Mouse (Mus musculus) CH12.LX (cell line): Measurements from ENCODE around the gene Olfr1221. TPM values are rescaled to one million over a fixed set of nuclear protein-coding genes. Genes with fewer than 3 reads are reported as not detected.
"Not testable (repeated sequence)": the region's sequence is repeated elsewhere in the genome, so short reads cannot be mapped to it uniquely, and the experiment has no call there.

Experiments used
- DNase-seq: peaks from one replicate; pipeline ENCODE4 v3.0.0-alpha.2; 2013; ENCODE audit errors: extremely low read depth
- H3K27ac ChIP-seq: 2 replicates; pipeline ENCODE4 v1.5.1; 2012; ENCODE audit warnings: low read depth, mild to moderate bottlenecking, control low read depth, moderate library complexity; ENCODE audit not compliant: insufficient read depth
- H3K27me3 ChIP-seq: replicated peaks from 2 replicates; pipeline ENCODE3; 2012; ENCODE audit warnings: inconsistent platforms
- H3K36me3 ChIP-seq, 2 experiments: replicated peaks in 1 of 2; 2 replicates each; pipeline versions ENCODE3 to v1.6.1; 2012; ENCODE audit warnings: inconsistent platforms in 1 of 2, low read length in 1 of 2, mild to moderate bottlenecking in 1 of 2, mixed read lengths in 1 of 2, moderate library complexity in 1 of 2; ENCODE audit not compliant: control insufficient read depth in 1 of 2, insufficient read depth in 1 of 2
- H3K4me1 ChIP-seq, 2 experiments: 2 replicates each; pipeline ENCODE4 v1.6.1; 2012; ENCODE audit warnings: inconsistent platforms in 1 of 2, moderate library complexity in 1 of 2; ENCODE audit not compliant: insufficient read depth in 2 of 2, control insufficient read depth in 1 of 2
- H3K4me2 ChIP-seq: 2 replicates; pipeline ENCODE4 v1.6.1; 2012; ENCODE audit warnings: low read depth, mild to moderate bottlenecking, control low read depth; ENCODE audit not compliant: poor library complexity, insufficient read depth, severe bottlenecking
- H3K4me3 ChIP-seq, 3 experiments: fragments of 150-350 bp in 1 of 3; sonication (generic) in 1 of 3; replicated peaks in 1 of 3; 2 replicates each; pipeline versions ENCODE3 to v1.5.1; 2011 to 2012; ENCODE audit warnings: low read depth in 2 of 3, low read length in 2 of 3, mild to moderate bottlenecking in 2 of 3, moderate library complexity in 2 of 3, control low read depth in 1 of 3, improper control_type of control experiment in 1 of 3, inconsistent platforms in 1 of 3, mixed read lengths in 1 of 3; ENCODE audit not compliant: poor library complexity in 1 of 3
- H3K79me2 ChIP-seq: replicated peaks from 2 replicates; pipeline ENCODE4 v1.6.1; 2012; ENCODE audit warnings: mild to moderate bottlenecking, moderate library complexity; ENCODE audit not compliant: control insufficient read depth, poor library complexity, insufficient read depth, severe bottlenecking; ENCODE audit errors: extremely low read depth
- H3K9ac ChIP-seq: 2 replicates; pipeline ENCODE4 v1.6.1; 2012; ENCODE audit warnings: low read depth, mild to moderate bottlenecking, control low read depth, moderate library complexity; ENCODE audit not compliant: insufficient read depth
- H3K9me3 ChIP-seq: replicated peaks from 2 replicates; pipeline ENCODE3; 2012; ENCODE audit warnings: low read length, inconsistent platforms, mixed read lengths
- CHD1 ChIP-seq: IDR thresholded peaks from 2 replicates; pipeline ENCODE4 v1.6.1; 2012; ENCODE audit warnings: low read depth, low read length, improper control_type of control experiment, inconsistent platforms
- CHD2 ChIP-seq: IDR thresholded peaks from 2 replicates; pipeline ENCODE4 v1.6.1; 2011; ENCODE audit warnings: low read length, improper control_type of control experiment
- GABPA ChIP-seq: IDR thresholded peaks from 2 replicates; pipeline ENCODE4 v1.6.1; 2012; ENCODE audit warnings: low read depth, low read length, improper control_type of control experiment, inconsistent platforms; ENCODE audit not compliant: insufficient replicate concordance
- HCFC1 ChIP-seq: IDR thresholded peaks from 2 replicates; pipeline ENCODE4 v1.6.1; 2012; ENCODE audit warnings: low read depth, mild to moderate bottlenecking, inconsistent platforms, low read length, improper control_type of control experiment
- IRF4 ChIP-seq: IDR thresholded peaks from 2 replicates; pipeline ENCODE4 v1.6.1; 2014; ENCODE audit warnings: low read depth, mild to moderate bottlenecking, inconsistent platforms, low read length, improper control_type of control experiment
- NRF1 ChIP-seq: IDR thresholded peaks from 2 replicates; pipeline ENCODE4 v1.6.1; 2014; ENCODE audit warnings: low read depth, mild to moderate bottlenecking, inconsistent platforms, low read length, improper control_type of control experiment, moderate library complexity
- SMC3 ChIP-seq: IDR thresholded peaks from 2 replicates; pipeline ENCODE4 v1.6.1; 2011; ENCODE audit warnings: low read depth, low read length, improper control_type of control experiment
- TBP ChIP-seq: conservative IDR thresholded peaks from 2 replicates; pipeline ENCODE4 v1.6.1; 2011; ENCODE audit warnings: low read depth, low read length, improper control_type of control experiment
- UBTF ChIP-seq: IDR thresholded peaks from 2 replicates; pipeline ENCODE4 v1.6.1; 2012; ENCODE audit warnings: low read depth, mild to moderate bottlenecking, inconsistent platforms, low read length, improper control_type of control experiment, moderate library complexity
- ZC3H11A ChIP-seq: IDR thresholded peaks from 2 replicates; pipeline ENCODE4 v1.6.1; 2012; ENCODE audit warnings: low read depth, mild to moderate bottlenecking, inconsistent platforms, low read length, improper control_type of control experiment
- ZKSCAN1 ChIP-seq: IDR thresholded peaks from 2 replicates; pipeline ENCODE4 v1.6.1; 2012; ENCODE audit warnings: low read depth, inconsistent platforms, low read length, improper control_type of control experiment, borderline replicate concordance
- dilution Hi-C: fragments of 300-500 bp; cut with MboI; formaldehyde crosslinking; loops from 2 replicates; pipeline ENCODE4 v1.14.3; 2020; ENCODE audit warnings: low sequenced_read_pairs; ENCODE audit not compliant: extremely low pct_unique_long_range_greater_than_20kb, extremely low pct_ligation_motif_present
- in situ Hi-C: fragments of 300-500 bp; cut with MboI; formaldehyde crosslinking; loops from 3 replicates; pipeline ENCODE4 v1.14.3; 2019; ENCODE audit warnings: low sequenced_read_pairs, low pct_ligation_motif_present, low pct_unique_long_range_greater_than_20kb, mixed read lengths
- polyA plus RNA-seq: library from polyadenylated mRNA; unstranded; fragments of >175 nt; gene quantifications from 2 replicates; pipeline ENCODE4 v1.2.1, GENCODE M21; 2012; ENCODE audit warnings: low read depth; ENCODE audit not compliant: insufficient read length
- total RNA-seq, 2 experiments: library from RNA; depleted of rRNA; stranded (reverse); fragments of 300-350 nt in 1 of 2; fragments of >200 nt in 1 of 2; gene quantifications; 2 replicates each; pipeline ENCODE4 v1.2.3; 2012 to 2014

Olfr1221 gene
- not detected in 2 replicates for total RNA-seq (2012; rRNA removed)
- not detected in 2 replicates for total RNA-seq (2014; rRNA removed)
- not detected in 2 replicates for polyA plus RNA-seq

- Histone ChIP-seq H3K27me3 (no peaks in the 10 kb centered on the region), H3K4me1 (no peaks in the 10 kb centered on the region), H3K4me3 (no peak within 1 kb of the TSS), H3K79me2 (no peaks in the 10 kb centered on the region)
- in situ Hi-C loops: no loop called here
- DNase-seq: no peak
- TF ChIP-seq NRF1 (no peak), CHD2 (no peak), SMC3 (no peak), UBTF (no peak), TBP (no peak), GABPA (no peak), CHD1 (no peak), ZKSCAN1 (no peak), HCFC1 (no peak), IRF4 (no peak), ZC3H11A (no peak)
- TF ChIP-seq, all 38 proteins: peak for 0
- no peak within 1 kb of the TSS for H3K9ac ChIP-seq
- H3K36me3 ChIP-seq: no peaks in the 10 kb centered on the region
- peaks cover 7% of the 10 kb centered on the region for H3K9me3 ChIP-seq
- H3K4me2 ChIP-seq: no peak within 1 kb of the TSS
- no peak within 1 kb of the TSS for H3K27ac ChIP-seq
- dilution Hi-C loops: no loop called here
These were observed at the start of gene Olfr1221 for GRCm38 (mm10) chr2:89117183-89117582. TSS of gene Olfr1221 (minus strand) at chr2:89117283.

- H3K36me3 ChIP-seq, H3K27ac ChIP-seq, H3K4me1 ChIP-seq, H3K27me3 ChIP-seq, dilution Hi-C loops, H3K4me2 ChIP-seq, H3K79me2 ChIP-seq, in situ Hi-C loops, H3K9ac ChIP-seq, H3K4me3 ChIP-seq, DNase-seq: not testable (repeated sequence)
- H3K9me3 ChIP-seq: peaks cover 13% of the 10 kb centered on the region
These were observed 47.6 kb upstream of the Olfr1221 start for GRCm38 (mm10) chr2:89164711-89165110.

DNA sequence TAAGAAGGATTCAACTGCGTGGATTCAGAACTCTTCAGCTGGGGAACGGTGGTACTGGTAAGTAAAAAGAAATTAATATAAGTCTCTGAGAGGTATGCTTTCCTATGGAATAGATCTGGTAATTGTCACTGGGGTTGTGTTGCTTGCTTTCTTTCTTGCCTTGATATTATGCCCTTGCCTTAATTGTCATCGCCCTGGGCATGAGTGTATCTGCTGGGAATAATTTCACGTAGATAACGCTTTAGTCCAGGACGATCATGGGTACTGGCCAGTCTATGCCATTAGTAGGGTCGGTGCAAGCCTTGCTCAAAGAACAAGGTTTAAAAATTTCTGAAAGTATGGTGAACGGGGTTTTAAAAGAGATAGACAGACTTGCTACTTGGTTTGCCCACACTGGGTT, 46.9 kb upstream of the Olfr1221 start, which contains the start of gene Olfr1224-ps1:
Gene Olfr1224-ps1, minus strand, starts transcription at position 101 of the 400 bp plus-strand sequence.
- H3K9me3 ChIP-seq: peaks cover 13% of the 10 kb centered on the region
- H3K9ac ChIP-seq, H3K4me2 ChIP-seq, H3K27ac ChIP-seq, H3K79me2 ChIP-seq, H3K27me3 ChIP-seq, H3K36me3 ChIP-seq, H3K4me1 ChIP-seq, in situ Hi-C loops, H3K4me3 ChIP-seq, dilution Hi-C loops, DNase-seq: not testable (repeated sequence)
